Mouse (Mus musculus) liver, adult 2 months (tissue): Measurements from ENCODE around the gene 4931428L18Rik. TPM values are rescaled to one million over a fixed set of nuclear protein-coding genes. Genes with fewer than 3 reads are reported as not detected.

ENCODE experiments used
- DNase-seq: peaks from one replicate; pipeline ENCODE4 v3.0.0-alpha.2; 2011; ENCODE audit warnings: low read depth, low spot score; ENCODE audit errors: extremely low read depth
- H3K27ac ChIP-seq: fragments of 200-500 bp; replicated peaks from 2 replicates; pipeline ENCODE4 v1.5.1; 2012; ENCODE audit warnings: low read depth, mild to moderate bottlenecking, control low read depth, inconsistent platforms, low read length; ENCODE audit not compliant: insufficient read depth
- H3K27me3 ChIP-seq: fragments of 200-500 bp; 2 replicates; pipeline ENCODE4 v1.6.1; 2012; ENCODE audit warnings: mild to moderate bottlenecking, moderate library complexity, low read length, inconsistent platforms; ENCODE audit not compliant: control insufficient read depth, insufficient read depth
- H3K36me3 ChIP-seq: fragments of 200-500 bp; 2 replicates; pipeline ENCODE4 v1.6.1; 2012; ENCODE audit warnings: low read length, inconsistent platforms; ENCODE audit not compliant: control insufficient read depth, insufficient read depth
- H3K4me1 ChIP-seq: fragments of 200-500 bp; 2 replicates; pipeline ENCODE4 v1.6.1; 2011; ENCODE audit warnings: low read length; ENCODE audit not compliant: control insufficient read depth, insufficient read depth
- H3K4me3 ChIP-seq: fragments of 200-500 bp; 2 replicates; pipeline ENCODE4 v1.5.1; 2011; ENCODE audit warnings: low read depth, mild to moderate bottlenecking, control low read depth, low read length, moderate library complexity; ENCODE audit not compliant: insufficient read depth
- H3K79me2 ChIP-seq: fragments of 200-500 bp; 2 replicates; pipeline ENCODE4 v1.6.1; 2012; ENCODE audit warnings: inconsistent platforms, mild to moderate bottlenecking, low read length, moderate library complexity; ENCODE audit not compliant: control insufficient read depth, insufficient read depth
- H3K9ac ChIP-seq: fragments of 200-500 bp; 2 replicates; pipeline ENCODE4 v1.6.1; 2012; ENCODE audit warnings: low read depth, mild to moderate bottlenecking, control low read depth, inconsistent platforms, low read length
- CTCF ChIP-seq: fragments of 200-500 bp; IDR thresholded peaks from 2 replicates; pipeline ENCODE4 v1.5.1; 2011; ENCODE audit warnings: low read depth, low read length, control low read depth
- POLR2A ChIP-seq: fragments of 200-500 bp; IDR thresholded peaks from 2 replicates; pipeline ENCODE4 v1.6.1; 2011; ENCODE audit warnings: low read length, control low read depth; ENCODE audit not compliant: insufficient read depth; ENCODE audit errors: extremely low read depth
- WGBS: fragments of 180-500 bp; shearing (Covaris S2); methylation state at CpG from one replicate; pipeline ENCODE4 v1.1.7; 2018; 5-methylcytosine and 5-hydroxymethylcytosine counted together
- polyA plus RNA-seq: library from polyadenylated mRNA; depleted of rRNA; stranded (reverse); fragments of >200 nt; gene quantifications from 2 replicates; pipeline ENCODE4 v1.2.3, GENCODE M21; 2012
- total RNA-seq: library from RNA; depleted of rRNA; stranded (reverse); fragments of >200 nt; gene quantifications from 2 replicates; pipeline ENCODE4 v1.2.3, GENCODE M21; 2014

The 4931428L18Rik gene
- total and polyA plus RNA-seq, 2 experiments: 0.31 to 0.55 TPM

- no peak overlapping the region for H3K9ac ChIP-seq
- H3K27ac ChIP-seq: no peak overlapping the region
- no peaks in the 10 kb centered on the region for H3K79me2 ChIP-seq
- H3K4me3 ChIP-seq: no peak overlapping the region
- no peaks in the 10 kb centered on the region for H3K27me3 ChIP-seq
- no peaks in the 10 kb centered on the region for H3K4me1 ChIP-seq
- DNase-seq: peak; percentile 60
- H3K36me3 ChIP-seq: no peaks in the 10 kb centered on the region
- WGBS: 0% methylated on average over 5 of the region's 5 CpGs
- TF ChIP-seq CTCF (peak; percentile 38), POLR2A (no peak)
Observed at GRCm38 (mm10) chr1:31210144-31210543, 12.3 kb downstream of the 4931428L18Rik start.

- Histone ChIP-seq H3K27me3 (no peaks in the 10 kb centered on the region), H3K4me3 (no peak overlapping the region), H3K4me1 (no peaks in the 10 kb centered on the region), H3K79me2 (no peaks in the 10 kb centered on the region), H3K9ac (no peak overlapping the region), H3K27ac (no peak overlapping the region), H3K36me3 (no peaks in the 10 kb centered on the region)
- no peak for DNase-seq
- TF ChIP-seq CTCF (no peak), POLR2A (no peak)
- WGBS: 73% methylated on average over 3 of the region's 3 CpGs
Observed at GRCm38 (mm10) chr1:31205770-31206169, 16.7 kb downstream of the 4931428L18Rik start.

- 79% methylated on average over 7 of the region's 7 CpGs for WGBS
- Histone ChIP-seq H3K27ac (no peak overlapping the region), H3K4me1 (no peaks in the 10 kb centered on the region), H3K27me3 (no peaks in the 10 kb centered on the region), H3K79me2 (no peaks in the 10 kb centered on the region), H3K4me3 (no peak overlapping the region), H3K9ac (no peak overlapping the region), H3K36me3 (no peaks in the 10 kb centered on the region)
- TF ChIP-seq CTCF (no peak), POLR2A (no peak)
- DNase-seq: no peak
Observed at GRCm38 (mm10) chr1:31205346-31205745, 17.1 kb downstream of the 4931428L18Rik start.

GRCm38 (mm10) chr1:31203771-31204170 is 18.7 kb downstream of the 4931428L18Rik start:
- no peak for TF ChIP-seq POLR2A
- no peak for TF ChIP-seq CTCF
- H3K27me3 ChIP-seq: no peaks in the 10 kb centered on the region
- WGBS: 86% methylated on average over 10 of the region's 10 CpGs
- no peaks in the 10 kb centered on the region for H3K4me1 ChIP-seq
- H3K27ac ChIP-seq: no peak overlapping the region
- no peak overlapping the region for H3K9ac ChIP-seq
- DNase-seq: no peak
- H3K36me3 ChIP-seq: no peaks in the 10 kb centered on the region
- H3K4me3 ChIP-seq: no peak overlapping the region
- H3K79me2 ChIP-seq: no peaks in the 10 kb centered on the region

- Histone ChIP-seq H3K79me2 (no peaks in the 10 kb centered on the region), H3K9ac (no peak overlapping the region), H3K27ac (no peak overlapping the region), H3K4me1 (no peaks in the 10 kb centered on the region), H3K4me3 (no peak overlapping the region), H3K27me3 (no peaks in the 10 kb centered on the region), H3K36me3 (no peaks in the 10 kb centered on the region)
- TF ChIP-seq POLR2A (no peak), CTCF (no peak)
- DNase-seq: no peak
- 91% methylated on average over 3 of the region's 3 CpGs for WGBS
Observed at GRCm38 (mm10) chr1:31196959-31197358, 25.5 kb downstream of the 4931428L18Rik start.

GRCm38 (mm10) chr1:31195633-31196032 is 26.9 kb downstream of the 4931428L18Rik start:
- 74% methylated on average over 1 of the region's 1 CpGs for WGBS
- Histone ChIP-seq H3K4me3 (no peak overlapping the region), H3K27ac (no peak overlapping the region), H3K9ac (no peak overlapping the region), H3K79me2 (no peaks in the 10 kb centered on the region), H3K36me3 (no peaks in the 10 kb centered on the region), H3K27me3 (no peaks in the 10 kb centered on the region), H3K4me1 (no peaks in the 10 kb centered on the region)
- TF ChIP-seq CTCF: no peak
- no peak for TF ChIP-seq POLR2A
- no peak for DNase-seq
